Mouse (Mus musculus): Measurements from ENCODE around the gene Cdc42ep3.

Gene Cdc42ep3

GRCm38 (mm10) chr17:79345001-79345709 lies 9.7 kb downstream of the Cdc42ep3 start:
- DNase-seq (ENCODE audit: low spot score in 2 of 2) = no peak

GRCm38 (mm10) chr17:79343334-79343946 lies 11.5 kb downstream of the Cdc42ep3 start:
- DNase-seq (ENCODE audit: low spot score in 2 of 2) = no peak

GRCm38 (mm10) chr17:79342639-79343333 lies 12.1 kb downstream of the Cdc42ep3 start:
- DNase-seq (ENCODE audit: low spot score in 2 of 2) = no peak

DNA sequence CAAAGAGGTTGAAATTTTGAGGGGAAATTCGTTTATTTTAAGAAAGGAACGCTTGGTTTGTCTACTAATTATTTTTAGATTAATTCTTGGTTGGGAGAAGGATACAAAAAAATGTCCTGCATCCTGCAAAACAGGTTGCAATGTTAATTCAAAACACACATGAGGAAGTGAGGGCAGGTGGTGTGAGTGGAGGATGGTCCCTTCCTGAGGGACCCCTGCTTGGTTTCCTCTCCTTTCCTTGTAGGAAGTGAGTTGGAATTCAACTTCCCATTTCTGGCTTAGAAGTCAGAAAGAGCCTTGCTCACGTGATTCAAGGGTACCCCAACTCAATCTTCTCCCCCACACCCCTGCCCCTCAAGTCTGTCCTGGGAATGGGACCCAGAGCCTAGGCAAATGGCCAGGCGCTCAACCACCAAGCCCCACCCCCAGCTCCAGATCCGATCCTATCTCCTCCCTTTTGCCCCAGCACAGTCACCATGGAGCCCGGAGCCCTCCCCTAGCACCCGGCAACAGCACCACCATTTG lies 12.9 kb downstream of the Cdc42ep3 start:
- no peak for DNase-seq (ENCODE audit: low spot score in 2 of 2)

DNA sequence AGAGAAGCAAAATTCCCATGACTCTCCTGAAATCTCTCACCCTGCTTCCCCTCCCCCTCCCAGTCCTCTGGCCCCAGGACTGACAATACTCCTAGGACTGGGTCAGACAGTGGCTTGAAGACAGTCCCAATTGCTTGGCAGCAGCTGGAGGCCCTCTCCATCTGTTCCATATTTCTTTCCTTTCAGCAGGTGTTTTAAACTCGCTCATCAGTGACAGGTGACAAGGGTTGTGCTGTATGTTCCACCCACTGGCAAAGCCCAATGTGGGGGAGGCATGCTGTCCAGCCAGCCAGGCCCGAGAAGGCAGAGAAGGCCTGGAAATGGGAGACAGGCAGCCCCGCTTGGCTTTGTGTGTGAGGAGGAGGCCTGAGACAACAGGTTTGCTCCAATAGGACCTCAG lies 17.4 kb downstream of the Cdc42ep3 start:
- DNase-seq (ENCODE audit: low spot score in 2 of 2) = no peak

- no peak for DNase-seq (ENCODE audit: low spot score in 2 of 2)
Measured at GRCm38 (mm10) chr17:79334701-79335100, 20.2 kb downstream of the Cdc42ep3 start.

DNA sequence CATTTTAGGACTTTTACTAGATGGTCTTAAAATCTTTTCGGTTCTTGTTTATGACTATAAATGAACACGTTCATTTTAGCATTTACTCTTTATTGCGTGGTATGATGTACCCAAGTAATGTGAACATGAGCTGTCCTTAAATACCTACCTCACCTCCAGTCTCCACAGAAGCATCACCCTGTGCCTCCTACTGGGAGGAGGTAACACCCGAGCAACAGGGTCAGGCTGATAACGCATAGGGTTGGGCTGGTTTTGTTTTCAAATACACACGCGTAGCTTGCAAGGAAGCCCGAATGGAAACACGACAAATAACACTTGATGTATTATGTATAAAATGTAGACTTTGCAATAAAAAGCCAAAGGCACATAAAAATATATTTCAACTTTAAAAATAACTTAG lies 21.2 kb downstream of the Cdc42ep3 start:
- DNase-seq (ENCODE audit: low spot score in 2 of 2) = no peak

GRCm38 (mm10) chr17:79332864-79333263 lies 22.0 kb downstream of the Cdc42ep3 start:
- no peak for DNase-seq (ENCODE audit: low spot score in 2 of 2)

DNA sequence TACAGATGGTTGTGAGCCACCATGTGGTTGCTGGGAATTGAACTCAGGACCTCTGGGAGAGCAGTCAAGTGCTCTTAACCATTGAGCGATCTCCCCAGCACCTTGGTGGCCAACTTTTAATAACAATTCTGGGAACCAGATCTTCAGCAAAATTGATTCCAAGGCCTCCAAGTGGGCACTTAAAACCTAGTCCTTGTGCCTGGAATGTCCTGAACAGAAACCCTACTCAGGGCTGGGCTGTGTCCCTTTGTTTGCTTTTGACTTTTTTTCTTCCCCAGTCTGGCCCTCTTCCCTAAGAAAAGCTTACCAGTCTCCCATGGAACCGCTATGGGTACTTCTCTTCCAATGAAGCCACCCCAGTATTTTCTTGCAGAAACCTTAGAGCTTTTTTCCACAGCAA lies 24.5 kb downstream of the Cdc42ep3 start:
- DNase-seq (ENCODE audit: low spot score in 2 of 2) = no peak

DNA sequence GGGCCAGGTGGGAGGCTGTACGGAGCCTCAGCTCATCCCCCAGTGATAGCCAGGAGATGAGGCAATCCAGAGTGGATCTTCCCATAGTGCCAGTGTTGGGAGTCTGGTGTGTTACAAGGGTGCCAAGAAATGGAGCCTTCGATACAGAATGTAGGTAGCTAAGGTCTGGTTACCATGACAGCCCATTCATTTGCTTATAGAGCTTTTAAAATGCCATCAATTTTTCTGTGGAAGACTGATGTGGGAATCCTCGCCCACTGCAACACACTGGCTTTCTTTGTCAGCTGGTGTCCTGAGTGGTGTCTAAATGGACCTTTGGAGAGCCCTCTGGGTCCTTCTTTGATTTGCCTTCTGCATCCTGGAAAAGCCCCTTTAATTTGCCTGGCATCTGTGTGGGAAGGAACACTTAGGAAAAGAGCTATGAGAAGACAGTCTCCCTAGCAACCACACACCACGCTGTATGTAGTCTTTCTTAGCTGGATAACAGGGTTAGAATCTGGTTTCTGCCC lies 28.0 kb downstream of the Cdc42ep3 start:
- no peak for DNase-seq (ENCODE audit: low spot score in 2 of 2)

DNA sequence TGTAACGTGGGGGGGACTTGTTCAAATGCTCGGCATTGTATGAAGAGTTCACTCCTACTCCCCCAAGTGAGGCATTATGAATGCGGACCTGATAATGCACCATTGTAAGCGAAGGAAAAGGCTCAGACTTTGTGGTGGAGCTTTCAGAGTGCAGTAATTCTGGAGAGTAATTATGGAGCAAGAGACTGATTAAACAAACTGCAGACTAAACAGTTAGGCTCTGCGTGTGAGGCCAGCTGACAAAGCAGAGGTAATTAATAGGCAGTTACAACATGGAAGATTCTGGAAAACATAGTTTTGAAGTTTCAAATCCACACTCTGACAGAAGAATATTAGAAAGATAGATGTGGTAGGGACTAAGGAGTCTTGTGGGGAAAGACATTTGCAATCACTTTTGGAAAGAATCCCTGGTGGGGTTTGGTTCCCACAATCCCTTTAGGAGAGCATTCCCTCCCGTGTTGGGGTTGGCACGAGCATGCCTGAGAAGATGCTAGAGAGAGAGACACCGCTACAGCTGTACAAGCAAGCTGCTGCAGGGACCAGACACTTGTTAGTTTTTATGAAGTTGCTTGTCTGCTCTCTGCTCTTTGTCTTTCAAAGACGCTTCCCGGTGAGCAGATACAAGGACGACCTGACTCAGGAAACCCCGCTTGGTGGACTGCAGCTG lies 37.7 kb downstream of the Cdc42ep3 start:
- no peak for DNase-seq (ENCODE audit: low spot score in 2 of 2)

DNA sequence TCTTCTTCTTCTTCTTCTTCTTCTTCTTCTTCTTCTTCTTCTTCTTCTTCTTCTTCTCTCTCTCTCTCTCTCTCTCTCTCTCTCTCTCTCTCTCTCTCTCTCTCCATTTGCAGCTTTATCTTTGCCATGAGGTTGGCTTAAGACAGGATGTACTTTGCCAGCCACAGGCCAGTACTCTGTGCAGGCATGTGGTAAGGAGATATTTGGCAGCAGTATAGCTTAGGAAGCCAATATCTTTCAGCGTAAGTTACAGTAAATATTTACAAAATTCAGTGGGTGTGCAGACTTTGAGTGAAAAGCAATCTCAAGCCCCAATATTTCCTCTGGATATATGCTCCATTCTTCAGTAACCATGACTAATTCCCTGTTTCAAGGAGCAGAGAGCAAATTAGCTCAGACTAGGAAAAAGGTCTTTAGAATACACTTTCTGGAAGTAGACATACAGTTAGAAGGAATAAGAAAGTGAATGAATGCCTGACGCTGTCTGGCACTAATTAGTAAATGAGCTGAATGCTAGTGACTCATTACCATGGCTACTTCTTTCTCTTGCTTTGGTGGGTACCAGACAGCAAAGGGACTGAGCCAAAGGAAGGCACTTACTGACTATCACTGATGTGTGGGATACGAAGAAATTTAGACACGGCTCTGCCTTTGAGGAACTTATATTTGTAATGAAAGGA lies 39.3 kb downstream of the Cdc42ep3 start:
- no peak for DNase-seq (ENCODE audit: low spot score in 2 of 2)

- no peak for DNase-seq (ENCODE audit: low spot score in 2 of 2)
Measured at GRCm38 (mm10) chr17:79310465-79310864, 44.4 kb downstream of the Cdc42ep3 start.

DNA sequence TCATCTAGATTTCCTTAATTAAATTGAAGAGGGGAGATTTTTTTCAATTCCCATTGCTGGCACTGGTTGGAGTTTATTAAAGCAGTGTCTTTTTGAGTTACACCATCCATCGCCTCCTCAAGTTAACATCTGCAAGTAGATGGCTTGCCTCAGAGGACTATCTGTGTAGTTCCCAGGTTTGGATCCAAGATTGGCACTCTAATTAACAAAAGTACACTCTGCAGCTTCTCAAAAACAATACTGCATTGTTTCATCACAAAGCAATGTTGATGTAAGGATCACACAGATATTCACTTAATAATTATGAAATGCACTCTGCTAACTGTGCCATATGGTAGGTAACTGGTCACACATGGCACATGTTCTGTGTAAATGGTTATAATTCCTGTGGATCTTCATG lies 45.4 kb downstream of the Cdc42ep3 start:
- no peak for DNase-seq (ENCODE audit: low spot score in 2 of 2)

- DNase-seq (ENCODE audit: low spot score in 2 of 2) = no peak
Measured at GRCm38 (mm10) chr17:79305644-79306043, 49.2 kb downstream of the Cdc42ep3 start.

DNA sequence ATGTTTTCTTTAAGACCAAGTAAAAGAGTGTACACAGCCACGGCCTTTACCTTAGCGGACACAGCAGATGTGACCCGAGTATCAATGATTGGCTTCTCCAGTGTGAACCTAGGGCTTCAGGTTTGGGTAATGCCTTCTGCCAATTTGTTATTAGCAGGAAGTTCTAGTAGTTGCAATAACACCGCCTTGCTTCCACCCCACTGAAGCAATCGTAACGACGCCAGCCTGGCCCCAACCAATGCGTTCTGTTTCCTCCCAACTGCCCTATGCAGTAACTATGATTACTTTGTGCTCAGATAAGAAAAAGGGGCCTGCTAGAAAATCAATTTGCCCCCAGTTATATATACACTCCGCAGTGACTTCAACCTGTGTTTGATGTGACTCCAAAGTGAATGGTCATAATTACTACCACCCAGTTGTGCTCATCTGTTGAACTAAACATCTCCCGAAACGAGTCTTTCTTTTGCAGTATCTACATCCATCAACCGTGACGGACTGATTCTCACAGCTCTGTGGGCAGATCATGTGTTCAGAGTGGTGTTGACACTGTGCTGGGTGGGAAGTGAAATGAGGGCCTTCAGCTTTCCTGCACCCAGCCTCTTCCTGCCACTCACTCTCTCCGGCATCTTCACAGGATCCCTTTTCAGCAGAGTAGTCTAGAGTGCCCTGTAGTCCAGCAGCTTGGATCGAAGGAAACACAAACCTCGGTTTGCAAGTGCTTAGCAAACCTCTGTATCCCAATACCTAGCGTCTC lies 51.0 kb downstream of the Cdc42ep3 start:
- DNase-seq (ENCODE audit: low spot score in 2 of 2) = no peak

DNA sequence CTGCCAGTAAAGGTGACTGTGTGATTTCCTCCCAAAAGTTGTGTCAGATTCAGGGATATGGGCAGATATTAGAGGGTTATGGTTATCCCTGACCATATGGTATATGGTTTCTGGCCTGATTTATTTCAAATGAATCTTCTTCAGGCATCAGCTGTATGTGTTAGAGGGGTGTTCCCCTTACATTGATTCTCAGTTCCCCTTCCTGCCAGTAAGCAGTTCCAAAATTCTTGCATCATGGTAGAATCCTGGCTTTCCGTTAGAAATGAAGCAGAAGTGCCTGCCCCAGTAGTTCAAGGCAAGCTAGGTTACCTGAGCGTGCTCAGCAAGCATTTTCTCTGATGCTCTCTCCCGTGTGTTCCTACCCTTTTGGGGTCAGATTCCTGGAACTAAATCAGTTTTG lies 51.7 kb downstream of the Cdc42ep3 start:
- DNase-seq (ENCODE audit: low spot score in 2 of 2) = no peak

- no peak for DNase-seq (ENCODE audit: low spot score in 2 of 2)
Measured at GRCm38 (mm10) chr17:79299925-79300324, 55.0 kb downstream of the Cdc42ep3 start.

GRCm38 (mm10) chr17:79298968-79299367 lies 55.9 kb downstream of the Cdc42ep3 start:
- peak; percentile 33 to 39 for DNase-seq (ENCODE audit: low spot score in 2 of 2)

- no peak for DNase-seq (ENCODE audit: low spot score in 2 of 2)
Measured at GRCm38 (mm10) chr17:79295926-79296325, 59.0 kb downstream of the Cdc42ep3 start.

DNA sequence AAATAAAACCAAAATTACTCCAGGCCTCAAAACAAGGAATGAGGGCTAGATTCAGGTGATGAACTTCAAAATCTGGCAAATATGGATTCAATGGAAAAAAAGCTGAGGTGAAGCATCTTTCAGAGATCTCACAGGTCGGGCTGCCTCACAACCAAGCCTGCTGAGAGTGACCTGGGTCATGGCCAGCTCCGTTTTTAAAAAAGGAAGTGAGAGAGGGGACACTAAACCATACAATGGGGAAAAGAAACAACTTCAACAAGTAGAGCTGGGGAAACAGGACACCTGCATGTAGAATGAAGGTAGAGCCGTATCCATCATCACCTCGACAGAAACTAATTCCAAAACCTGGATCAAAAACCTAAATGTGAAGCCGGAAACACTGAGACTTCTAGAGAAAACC lies 63.2 kb downstream of the Cdc42ep3 start:
- DNase-seq (ENCODE audit: low spot score in 2 of 2) = no peak

Measured in natural killer cell, adult 2 months (primary cell).